Mouse (Mus musculus) erythroblast, embryonic 14.5 days (primary cell): ENCODE measurements around the gene Ube3b.

ENCODE experiments used
- GATA1 ChIP-seq: IDR thresholded peaks from 2 replicates; pipeline ENCODE4 v1.6.1; 2012; ENCODE audit warnings: low read length, inconsistent platforms, mixed read lengths
- TAL1 ChIP-seq: IDR thresholded peaks from 3 replicates; pipeline ENCODE4 v1.6.1; 2012; ENCODE audit warnings: low read length, inconsistent platforms, mixed read lengths

DNA sequence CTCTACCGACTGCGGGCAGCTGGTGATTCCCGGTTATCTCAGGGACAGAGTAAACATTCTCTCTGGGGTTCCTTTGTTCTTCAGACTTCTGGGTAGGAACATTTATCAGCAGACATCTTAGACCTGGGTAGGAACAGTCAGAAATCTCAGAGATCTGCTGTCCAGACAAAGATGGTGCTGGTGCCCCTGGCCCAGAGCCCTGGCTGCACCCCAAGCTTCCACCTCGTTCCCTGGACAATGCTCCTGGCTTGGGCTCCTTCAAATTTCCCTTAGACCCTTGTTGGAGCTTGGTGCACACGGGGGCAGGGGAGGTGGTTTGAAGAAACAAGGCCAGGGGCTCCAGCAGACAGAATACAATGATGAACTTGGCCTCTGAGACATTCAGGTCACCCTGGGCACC lies 42.2 kb downstream of the Ube3b start:
- TF ChIP-seq GATA1, result no peak
- no peak for TF ChIP-seq TAL1
